Mouse (Mus musculus) stomach, postnatal 0 days (tissue): Measurements from ENCODE around the gene 1810013L24Rik. TPM values are rescaled to one million over a fixed set of nuclear protein-coding genes. Genes with fewer than 3 reads are reported as not detected.

Experiments
- ATAC-seq: fragments of 200-750 bp; cut with Nextera tagmentation; 2 replicates; pipeline ENCODE4 v1.8.0; 2017; ENCODE audit not compliant: low FRiP score, low TSS enrichment
- DNase-seq: peaks from one replicate; pipeline ENCODE4 v3.0.0-alpha.2; 2016; ENCODE audit warnings: low spot score
- H3K27ac ChIP-seq: fragments of 300-500 bp; sonication (generic); replicated peaks from 2 replicates; pipeline ENCODE4 v1.5.1; 2014; ENCODE audit warnings: mild to moderate bottlenecking, control low read depth
- H3K27me3 ChIP-seq: fragments of 300-500 bp; sonication (generic); 2 replicates; pipeline ENCODE4 v1.6.1; 2014; ENCODE audit warnings: low read length; ENCODE audit not compliant: control insufficient read depth, insufficient read depth
- H3K36me3 ChIP-seq: fragments of 300-500 bp; sonication (generic); 2 replicates; pipeline ENCODE4 v1.6.1; 2014; ENCODE audit warnings: low read length, mixed read lengths; ENCODE audit not compliant: control insufficient read depth, insufficient read depth
- H3K4me1 ChIP-seq: fragments of 300-500 bp; sonication (generic); replicated peaks from 2 replicates; pipeline ENCODE4 v1.6.1; 2014; ENCODE audit warnings: antibody characterized with exemption; ENCODE audit not compliant: control insufficient read depth, insufficient read depth
- H3K4me2 ChIP-seq: fragments of 300-500 bp; sonication (generic); replicated peaks from 2 replicates; pipeline ENCODE4 v1.6.1; 2014; ENCODE audit warnings: low read depth, mild to moderate bottlenecking, control low read depth, moderate library complexity
- H3K4me3 ChIP-seq: fragments of 300-500 bp; sonication (generic); 2 replicates; pipeline ENCODE4 v1.5.1; 2014; ENCODE audit warnings: low read depth, low read length, control low read depth
- H3K9ac ChIP-seq: fragments of 300-500 bp; sonication (generic); 2 replicates; pipeline ENCODE4 v1.6.1; 2014; ENCODE audit warnings: mild to moderate bottlenecking, low read length, control low read depth, mixed read lengths
- H3K9me3 ChIP-seq: fragments of 300-500 bp; sonication (generic); 2 replicates; pipeline ENCODE4 v1.6.1; 2016; ENCODE audit warnings: low read length; ENCODE audit not compliant: control insufficient read depth
- CTCF ChIP-seq: IDR thresholded peaks from 2 replicates; pipeline ENCODE4 v1.5.1; 2016; ENCODE audit warnings: antibody characterized with exemption, low read depth, mild to moderate bottlenecking, moderate library complexity
- EP300 ChIP-seq: optimal IDR thresholded peaks from 2 replicates; pipeline ENCODE3; 2016; ENCODE audit warnings: antibody characterized with exemption
- WGBS: fragments of 180-500 bp; shearing (Covaris S2); extraction: QIAGEN DNeasy Blood & Tissue Kit; methylation state at CpG from one replicate; pipeline ENCODE4 v1.1.7; 2014; 5-methylcytosine and 5-hydroxymethylcytosine counted together
- polyA plus RNA-seq: library from polyadenylated mRNA; unstranded; fragments of >200 nt; fragmentation: Nextera tagmentation; extraction: Ambion mirVana; gene quantifications from 2 replicates; pipeline ENCODE4 v1.2.1, GENCODE M21; 2015

Gene 1810013L24Rik
- polyA plus RNA-seq, 1 experiment from 2014 or later, result 15.6 TPM

DNA sequence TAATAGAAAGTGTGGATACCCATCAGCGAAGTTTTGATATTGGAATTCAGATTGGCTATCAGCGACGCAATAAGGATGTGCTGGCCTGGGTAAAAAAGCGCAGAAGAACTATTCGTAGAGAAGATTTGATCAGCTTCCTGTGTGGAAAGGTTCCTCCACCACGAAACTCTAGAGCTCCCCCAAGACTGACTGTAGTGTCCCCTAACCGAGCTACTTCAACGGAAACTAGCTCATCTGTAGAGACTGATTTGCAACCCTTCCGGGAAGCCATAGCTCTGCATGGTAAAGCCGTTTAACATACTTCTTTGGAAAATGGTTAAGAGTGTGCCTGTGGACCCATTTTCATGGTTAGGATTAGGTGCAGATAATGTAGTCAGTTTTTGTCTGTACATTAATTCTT, 13.1 kb downstream of the 1810013L24Rik start:
- H3K9me3 ChIP-seq, result no peaks in the 10 kb centered on the region
- no peak overlapping the region for H3K4me3 ChIP-seq
- H3K4me2 ChIP-seq, result no peak overlapping the region
- H3K4me1 ChIP-seq, result no peaks in the 10 kb centered on the region
- H3K27ac ChIP-seq, result no peak overlapping the region
- peaks cover 17% of the 10 kb centered on the region for H3K36me3 ChIP-seq
- TF ChIP-seq CTCF (no peak), EP300 (no peak)
- WGBS, result 92% methylated on average over 10 of the region's 10 CpGs
- no peak overlapping the region for H3K9ac ChIP-seq
- no peak for ATAC-seq
- no peaks in the 10 kb centered on the region for H3K27me3 ChIP-seq
- no peak for DNase-seq

DNA sequence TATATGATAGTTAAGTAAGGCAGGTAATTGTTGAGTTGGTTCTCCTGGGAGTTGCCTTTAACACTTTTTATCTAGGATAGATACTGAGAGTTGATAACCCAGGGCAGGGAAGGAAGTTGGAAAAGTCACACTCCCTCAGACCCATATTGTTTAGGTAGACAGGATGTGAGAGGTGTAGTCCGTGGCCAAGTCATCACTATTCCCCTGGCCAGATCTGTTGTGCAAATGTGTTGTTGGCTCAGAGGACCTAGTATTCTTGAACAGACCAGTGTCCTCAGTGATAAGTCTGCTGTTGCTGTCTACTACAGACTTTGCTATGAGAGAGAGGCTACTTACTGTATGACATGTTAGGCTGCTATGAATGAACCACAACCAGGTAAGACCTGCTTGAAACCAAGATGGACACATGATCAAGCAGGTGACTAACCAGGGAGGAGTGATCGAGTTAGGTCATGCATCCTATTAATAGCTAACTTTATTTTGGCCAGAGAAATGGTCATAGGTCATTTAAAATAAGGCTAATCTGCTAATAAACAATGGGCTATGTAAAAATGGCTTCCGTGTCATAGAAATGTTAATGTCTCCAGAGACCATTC, 13.8 kb downstream of the 1810013L24Rik start:
- H3K4me2 ChIP-seq, result no peak overlapping the region
- H3K9me3 ChIP-seq, result no peaks in the 10 kb centered on the region
- no peak for DNase-seq
- WGBS, result 70% methylated on average over 3 of the region's 3 CpGs
- H3K4me1 ChIP-seq, result peaks cover 3% of the 10 kb centered on the region; the same call in 1 of the 2 replicates
- TF ChIP-seq EP300 (no peak), CTCF (no peak)
- peaks cover 14% of the 10 kb centered on the region for H3K36me3 ChIP-seq
- H3K4me3 ChIP-seq, result no peak overlapping the region
- peak; percentile 74; the same call in 1 of the 2 replicates for ATAC-seq
- no peak overlapping the region for H3K9ac ChIP-seq
- no peak overlapping the region for H3K27ac ChIP-seq
- H3K27me3 ChIP-seq, result no peaks in the 10 kb centered on the region

DNA sequence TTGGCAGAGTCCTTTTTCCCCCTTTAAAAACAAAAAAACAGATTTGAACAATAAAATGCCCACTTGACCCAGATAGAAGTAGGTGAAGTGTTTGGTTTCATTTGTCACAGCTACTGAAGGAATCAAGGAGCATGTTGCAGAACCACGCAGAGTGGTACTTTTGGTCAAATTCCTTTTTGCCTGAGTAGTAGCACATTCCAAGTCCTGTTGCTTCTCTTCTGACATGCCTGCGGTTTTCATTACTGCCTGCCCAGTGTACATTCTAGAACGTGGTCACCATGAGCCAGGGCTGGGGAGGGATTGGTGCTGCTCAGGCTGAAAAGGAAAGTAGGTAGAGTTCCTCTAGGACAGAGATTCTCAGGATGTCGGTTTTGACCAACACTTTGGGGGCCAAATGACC, 16.1 kb downstream of the 1810013L24Rik start:
- no peak for TF ChIP-seq EP300
- Histone ChIP-seq H3K4me1 (peaks cover 4% of the 10 kb centered on the region; the same call in 1 of the 2 replicates), H3K36me3 (peaks cover 14% of the 10 kb centered on the region), H3K27me3 (no peaks in the 10 kb centered on the region), H3K4me2 (no peak overlapping the region), H3K9ac (no peak overlapping the region), H3K9me3 (no peaks in the 10 kb centered on the region), H3K4me3 (no peak overlapping the region), H3K27ac (no peak overlapping the region)
- 77% methylated on average over 4 of the region's 4 CpGs for WGBS
- no peak for ATAC-seq
- no peak for DNase-seq

DNA sequence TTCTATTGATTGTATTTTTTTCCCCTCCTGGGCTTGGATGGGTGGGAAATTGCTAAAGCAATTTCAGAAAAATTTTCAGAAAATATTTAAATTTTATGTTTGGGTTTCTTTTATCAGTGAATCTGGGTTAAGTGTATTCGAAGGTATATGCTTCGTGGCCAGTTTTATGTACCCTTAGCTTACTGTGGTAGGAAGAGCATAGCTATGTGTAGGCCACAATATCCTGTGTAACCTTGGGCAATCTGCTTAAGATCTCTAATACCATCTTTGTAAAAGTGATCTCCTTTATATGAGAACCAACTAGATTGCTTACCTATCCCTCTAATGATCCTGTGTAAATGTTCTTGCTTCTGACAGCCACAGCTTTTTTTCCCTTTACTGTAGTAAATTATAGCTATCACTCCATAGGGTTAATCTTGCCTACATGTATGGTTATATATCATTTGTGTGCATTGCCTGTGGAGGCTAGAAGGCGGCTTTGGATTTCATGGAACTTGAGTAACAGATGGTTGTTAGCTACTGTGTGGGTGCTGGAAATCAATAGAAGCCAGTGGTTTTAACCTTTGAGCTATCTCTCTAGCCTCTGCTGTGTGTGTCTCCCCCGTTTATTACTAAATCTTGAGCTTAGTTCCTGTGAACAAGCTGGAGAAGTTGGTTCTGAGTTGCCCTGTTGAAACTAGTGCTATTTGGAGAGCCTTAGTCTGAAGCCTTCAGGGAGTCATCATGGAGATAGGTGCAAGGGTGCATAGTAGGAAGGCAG, 18.6 kb downstream of the 1810013L24Rik start:
- DNase-seq (no peak), ATAC-seq (no peak)
- H3K9me3 ChIP-seq, result no peaks in the 10 kb centered on the region
- H3K4me3 ChIP-seq, result no peak overlapping the region
- peaks cover 4% of the 10 kb centered on the region; the same call in 1 of the 2 replicates for H3K4me1 ChIP-seq
- no peak overlapping the region for H3K27ac ChIP-seq
- no peaks in the 10 kb centered on the region for H3K27me3 ChIP-seq
- 76% methylated on average over 4 of the region's 4 CpGs for whole genome bisulfite sequencing
- no peak for TF ChIP-seq CTCF
- TF ChIP-seq EP300, result no peak
- H3K4me2 ChIP-seq, result no peak overlapping the region
- no peak overlapping the region for H3K9ac ChIP-seq
- peaks cover 8% of the 10 kb centered on the region for H3K36me3 ChIP-seq

DNA sequence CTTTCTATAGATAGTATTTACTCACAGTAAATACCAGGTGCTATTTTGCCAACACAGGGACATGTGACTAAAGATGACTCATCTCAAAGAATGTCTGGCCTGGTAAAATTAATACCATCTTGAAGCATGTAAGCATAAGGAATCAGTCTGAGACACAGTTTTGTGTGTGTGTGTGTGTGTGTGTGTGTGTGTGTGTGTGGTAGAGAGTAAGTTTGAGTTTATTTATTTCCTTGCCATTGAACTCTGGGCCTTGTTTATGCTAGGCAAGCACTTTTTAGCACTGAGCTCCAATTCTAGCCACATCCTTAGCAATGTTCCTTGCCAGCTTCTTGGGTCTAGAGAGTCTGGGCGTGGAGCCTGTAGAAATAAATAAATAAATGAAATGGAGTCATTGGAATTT, 20.0 kb downstream of the 1810013L24Rik start:
- Histone ChIP-seq H3K4me2 (no peak overlapping the region), H3K9ac (no peak overlapping the region), H3K4me3 (no peak overlapping the region), H3K27ac (no peak overlapping the region), H3K9me3 (no peaks in the 10 kb centered on the region), H3K27me3 (no peaks in the 10 kb centered on the region), H3K4me1 (peaks cover 4% of the 10 kb centered on the region; the same call in 1 of the 2 replicates), H3K36me3 (peaks cover 2% of the 10 kb centered on the region; the same call in 1 of the 2 replicates)
- TF ChIP-seq CTCF (no peak), EP300 (no peak)
- WGBS, result 17% methylated on average over 1 of the region's 1 CpGs
- DNase-seq (no peak), ATAC-seq (peak; percentile 72)

DNA sequence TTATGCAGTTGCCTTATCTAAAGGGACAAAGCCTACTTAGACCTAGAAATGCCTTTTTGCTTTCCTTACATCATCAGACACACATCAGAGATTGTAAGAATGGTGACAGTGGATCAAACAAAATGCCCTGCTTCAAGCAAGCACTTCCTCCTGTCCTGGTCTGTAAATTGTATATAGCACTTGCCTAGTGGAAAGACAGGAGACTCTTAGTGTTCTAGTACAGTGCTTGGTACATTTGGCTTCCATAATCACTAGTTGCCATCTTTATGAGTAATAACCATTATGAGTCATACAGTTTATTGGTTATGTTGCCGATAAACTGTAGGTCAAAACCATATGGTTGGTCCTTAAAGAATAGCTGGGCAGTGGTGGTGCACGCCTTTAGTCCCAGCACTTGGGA, 25.2 kb downstream of the 1810013L24Rik start:
- DNase-seq (no peak), ATAC-seq (peak; percentile 51)
- WGBS, result 83% methylated on average over 2 of the region's 2 CpGs
- no peaks in the 10 kb centered on the region for H3K27me3 ChIP-seq
- H3K9ac ChIP-seq, result no peak overlapping the region
- no peak overlapping the region for H3K4me2 ChIP-seq
- H3K4me3 ChIP-seq, result no peak overlapping the region
- TF ChIP-seq EP300 (no peak), CTCF (no peak)
- H3K4me1 ChIP-seq, result no peaks in the 10 kb centered on the region
- H3K9me3 ChIP-seq, result no peaks in the 10 kb centered on the region
- 0 out of 2 replicates have a peak, but pooled peaks cover 4% of the 10 kb centered on the region for H3K36me3 ChIP-seq
- no peak overlapping the region for H3K27ac ChIP-seq
